Mouse (Mus musculus): ENCODE data around the gene Naaa.

DNA sequence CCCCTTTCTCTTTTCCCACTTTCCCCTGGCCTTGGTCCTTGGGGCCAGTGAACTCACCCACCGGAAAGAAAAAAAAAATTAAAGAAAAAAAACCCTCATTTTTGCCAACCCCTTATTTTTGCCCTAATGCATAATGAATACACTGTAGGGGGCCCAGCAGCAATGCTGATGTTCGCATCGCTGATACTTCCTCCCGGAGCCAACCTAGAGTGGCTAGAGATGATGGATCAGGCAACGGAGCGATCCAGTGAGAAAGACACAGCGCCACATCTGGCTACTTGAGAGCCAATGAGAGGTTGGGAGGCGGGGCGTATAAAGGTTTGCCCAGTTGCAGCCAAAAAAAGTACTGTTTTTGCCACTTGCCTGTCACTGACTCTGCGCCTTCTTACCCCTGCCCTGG lies 49.2 kb downstream of the Naaa start:
- TF ChIP-seq POLR2A (IDR thresholded peaks at IDR 0.05; ENCODE audit: borderline replicate concordance, control insufficient read depth, low read depth, low read length), result no peak
- TF ChIP-seq CTCF (IDR thresholded peaks at IDR 0.05; ENCODE audit: control insufficient read depth, insufficient read depth, low read length), result no peak

Measured in bone marrow, adult 2 months (tissue).